Mouse (Mus musculus) v-Abl transformed pro-B cells (cell line): ENCODE measurements around the gene Dna2.
"Not testable (repeated sequence)": the region's sequence is repeated elsewhere in the genome, so short reads cannot be mapped to it uniquely, and the experiment has no call there.

Experiments
- in situ Hi-C, 2 experiments: fragments of 400-800 bp; cut with MboI; formaldehyde crosslinking; loops; one replicate each; pipeline ENCODE4 v1.15.1; 2025; ENCODE audit not compliant: unreplicated experiment in 2 of 2

The Dna2 gene

GRCm38 (mm10) chr10:62946738-62947471 is at the start of gene Dna2:
Gene Dna2, plus strand, starts transcription at chr10:62947026.
- in situ Hi-C loops, result no loop called here

DNA sequence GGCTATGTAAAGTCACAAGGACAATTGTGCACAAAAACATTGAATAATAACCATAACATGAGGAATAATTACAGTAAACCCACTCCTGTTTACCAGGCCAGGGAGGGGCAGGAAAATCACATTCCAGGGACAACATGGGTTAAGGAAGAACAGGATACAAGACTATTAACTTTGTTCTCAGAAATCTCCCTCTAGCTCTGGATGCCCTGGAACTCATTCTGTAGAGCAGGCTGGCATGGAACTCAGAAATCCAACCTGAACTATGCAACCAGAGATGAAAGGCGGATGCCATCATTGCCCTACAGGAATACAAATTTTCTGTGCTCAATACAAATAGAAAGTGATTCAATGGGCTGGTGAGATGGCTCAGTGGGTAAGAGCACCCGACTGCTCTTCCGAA is 49.4 kb upstream of the Dna2 start:
- in situ Hi-C loops, result no loop called here

DNA sequence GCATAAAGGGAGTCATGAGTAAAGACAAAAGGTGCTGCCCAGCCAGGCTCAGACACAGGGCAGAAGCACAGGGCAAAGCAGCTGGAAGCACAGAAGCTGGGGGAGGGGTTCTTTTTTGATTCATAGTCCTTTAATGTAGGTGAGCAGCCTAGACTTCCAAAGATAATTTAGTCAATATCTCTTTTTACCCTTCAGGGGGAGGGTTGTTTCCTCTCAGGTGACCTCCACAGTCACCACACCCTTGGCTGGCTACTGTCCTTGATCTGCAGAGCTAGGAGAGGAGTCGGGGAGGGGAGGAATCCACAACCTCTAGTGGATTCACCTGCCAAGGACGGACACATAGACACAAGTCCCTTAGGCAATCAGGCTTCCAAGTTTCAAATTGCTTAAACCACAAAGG is 48.8 kb upstream of the Dna2 start:
- in situ Hi-C loops, result no loop called here

DNA sequence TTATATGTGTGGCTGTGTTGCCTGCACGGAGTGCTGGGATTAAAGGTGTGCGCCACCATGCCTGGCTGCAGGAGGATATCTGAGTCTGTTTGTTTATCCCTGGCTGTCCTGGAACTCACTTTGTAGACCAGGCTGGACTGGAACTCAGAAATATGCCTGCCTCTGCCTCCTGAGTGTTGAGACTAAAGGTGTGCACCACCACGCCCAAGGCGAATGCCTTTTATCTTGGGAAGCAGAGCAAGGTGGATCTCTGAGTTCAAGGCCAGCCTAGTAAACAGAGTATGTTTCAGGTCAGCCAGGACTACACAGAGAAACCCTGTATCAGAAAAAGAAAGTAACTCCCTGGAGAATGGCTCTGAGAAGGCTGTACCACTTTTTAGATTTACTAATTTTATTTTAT is 46.7 kb upstream of the Dna2 start:
- in situ Hi-C loops, result no loop called here

DNA sequence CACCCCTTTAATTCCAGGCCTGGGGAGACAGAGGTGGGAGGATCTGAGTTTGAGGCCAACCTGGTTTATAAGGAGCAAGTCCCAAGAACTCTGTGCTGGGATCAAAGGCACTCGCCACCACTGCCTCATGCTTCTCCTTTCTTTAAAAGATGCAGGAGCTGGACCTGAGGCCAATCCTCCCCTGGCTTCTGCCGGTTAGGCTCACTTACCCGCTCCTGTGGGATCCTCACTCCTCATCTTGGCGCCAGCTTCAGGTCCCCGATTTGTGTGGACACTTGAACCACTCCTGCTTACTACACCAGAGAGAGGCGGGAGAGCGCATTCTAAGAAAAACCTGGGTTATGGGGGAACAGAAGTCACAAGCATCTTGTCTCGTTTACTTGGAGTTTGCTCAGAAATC is 45.0 kb upstream of the Dna2 start:
- in situ Hi-C loops, result no loop called here

DNA sequence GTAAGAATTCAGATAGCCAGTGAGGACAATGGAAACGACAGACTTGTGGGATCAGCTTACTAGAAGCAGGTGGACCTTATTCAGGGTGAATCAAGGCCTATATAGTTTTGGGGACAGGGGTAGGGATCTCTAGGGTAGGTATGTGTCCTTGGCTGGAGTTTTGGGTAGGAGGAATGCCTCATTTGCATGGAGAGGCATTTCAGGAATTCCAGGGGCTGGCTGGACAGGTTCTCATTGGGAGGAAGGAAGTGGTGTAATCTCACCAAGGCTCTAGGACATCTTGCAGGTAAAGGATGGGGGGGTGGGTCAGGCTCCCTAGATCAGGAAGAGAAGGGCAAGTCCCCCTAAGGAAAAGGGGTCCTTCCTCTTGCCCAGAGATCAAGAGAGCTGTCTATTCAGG is 44.0 kb upstream of the Dna2 start:
- in situ Hi-C loops, result no loop called here

DNA sequence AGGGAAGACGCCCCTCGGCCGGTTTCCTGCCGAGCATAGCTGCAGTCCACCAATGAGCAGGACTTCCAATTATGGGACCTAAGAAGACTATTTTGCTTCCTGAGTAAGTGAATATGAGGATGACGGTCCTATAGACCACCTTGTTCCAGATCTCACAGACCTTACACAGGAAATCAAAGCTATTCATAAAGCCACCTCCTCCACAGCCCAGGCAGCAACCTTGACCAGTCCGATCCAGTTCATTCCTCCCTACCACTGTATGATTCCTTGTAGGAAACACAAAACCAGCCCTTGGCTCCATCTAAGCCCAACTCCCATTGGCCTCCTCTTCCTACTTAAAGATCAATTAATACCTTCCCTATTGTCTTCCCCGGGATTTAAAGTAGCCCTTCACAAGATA is 40.5 kb upstream of the Dna2 start:
- in situ Hi-C loops, result no loop called here

GRCm38 (mm10) chr10:62908896-62909295 is 37.9 kb upstream of the Dna2 start, which contains the start of gene Tet1:
Gene Tet1, minus strand, starts transcription at chr10:62908996.
- in situ Hi-C loops, result not testable (repeated sequence)

- in situ Hi-C loops, result no loop called here
Measured at GRCm38 (mm10) chr10:62911120-62911519, 35.7 kb upstream of the Dna2 start.

- in situ Hi-C loops, result no loop called here
Measured at GRCm38 (mm10) chr10:62918985-62919384, 27.8 kb upstream of the Dna2 start.

DNA sequence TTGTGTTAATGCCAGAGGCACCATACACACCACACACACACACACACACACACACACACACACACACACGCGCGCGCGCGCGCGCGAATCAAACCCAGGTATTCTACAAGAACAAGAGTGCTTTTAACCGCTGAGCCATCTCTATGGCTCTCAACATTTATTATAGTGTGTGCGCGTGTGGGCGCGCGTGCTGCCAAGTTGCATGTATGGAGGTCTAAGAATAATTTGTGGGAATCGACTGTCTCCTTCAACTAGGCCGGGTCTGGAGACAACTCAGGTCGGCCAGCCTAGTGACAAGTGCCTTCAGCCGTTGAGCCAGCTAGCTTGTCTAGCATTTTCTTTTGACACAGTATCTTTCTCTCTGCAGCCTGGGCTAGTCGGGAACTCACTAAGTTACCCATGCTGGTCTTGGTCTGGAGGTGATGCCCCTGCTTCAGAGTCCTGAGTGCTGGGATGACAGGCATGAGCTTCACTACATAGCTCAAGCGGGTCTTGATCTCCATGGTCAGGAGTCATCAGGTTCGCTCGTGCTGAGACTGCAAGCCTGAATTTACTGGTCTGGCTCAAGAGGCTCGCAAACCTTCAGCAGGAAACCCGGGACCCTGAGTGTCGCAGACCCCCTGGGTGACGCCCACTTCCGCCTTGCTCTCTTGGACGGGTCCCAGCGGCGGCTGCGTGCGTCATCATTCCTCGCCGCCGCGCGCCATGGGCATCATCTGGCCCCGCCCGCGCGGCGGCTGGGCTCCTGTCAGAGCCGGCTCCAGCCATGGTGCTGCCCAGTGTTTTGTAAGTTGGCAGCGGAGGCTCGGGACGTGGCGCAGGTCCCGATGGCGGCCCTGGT is 26.7 kb upstream of the Dna2 start, which contains the start of gene Slc25a16:
Gene Slc25a16, plus strand, starts transcription at position 709 of the 841 bp plus-strand sequence.
- in situ Hi-C loops, result no loop called here

- in situ Hi-C loops, result no loop called here
Measured at GRCm38 (mm10) chr10:62920766-62921156, 26.1 kb upstream of the Dna2 start.

GRCm38 (mm10) chr10:62924096-62924635 is 22.7 kb upstream of the Dna2 start:
- in situ Hi-C loops, result no loop called here

DNA sequence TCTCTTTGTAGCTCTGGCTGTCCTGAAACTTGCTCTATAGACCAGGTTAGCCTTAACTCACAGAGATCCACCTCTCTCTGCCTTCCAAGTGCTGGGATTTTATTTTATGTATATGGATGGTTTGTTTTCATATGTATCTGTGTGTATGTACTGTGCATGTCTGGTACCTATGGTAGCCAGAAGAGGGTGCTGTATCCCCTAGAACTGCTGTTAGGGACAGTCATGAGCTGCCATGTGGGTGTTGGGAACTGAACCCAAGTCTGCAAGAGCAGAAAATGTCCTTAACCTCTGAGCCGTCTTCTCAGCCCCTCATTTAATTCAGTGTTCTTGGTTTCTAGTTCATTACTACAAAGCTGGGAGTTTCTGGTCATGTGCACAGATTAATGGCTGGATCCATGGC is 14.4 kb upstream of the Dna2 start:
- in situ Hi-C loops, result no loop called here

- in situ Hi-C loops, result no loop called here
Measured at GRCm38 (mm10) chr10:62944975-62945580, 1.7 kb upstream of the Dna2 start.

GRCm38 (mm10) chr10:62948551-62948950 is 1.7 kb downstream of the Dna2 start:
- in situ Hi-C loops, result no loop called here

- in situ Hi-C loops, result no loop called here
Measured at GRCm38 (mm10) chr10:62963956-62964355, 17.1 kb downstream of the Dna2 start.

GRCm38 (mm10) chr10:62965796-62966195 is 19.0 kb downstream of the Dna2 start:
- in situ Hi-C loops, result no loop called here

GRCm38 (mm10) chr10:62966291-62966690 is 19.5 kb downstream of the Dna2 start:
- in situ Hi-C loops, result no loop called here

DNA sequence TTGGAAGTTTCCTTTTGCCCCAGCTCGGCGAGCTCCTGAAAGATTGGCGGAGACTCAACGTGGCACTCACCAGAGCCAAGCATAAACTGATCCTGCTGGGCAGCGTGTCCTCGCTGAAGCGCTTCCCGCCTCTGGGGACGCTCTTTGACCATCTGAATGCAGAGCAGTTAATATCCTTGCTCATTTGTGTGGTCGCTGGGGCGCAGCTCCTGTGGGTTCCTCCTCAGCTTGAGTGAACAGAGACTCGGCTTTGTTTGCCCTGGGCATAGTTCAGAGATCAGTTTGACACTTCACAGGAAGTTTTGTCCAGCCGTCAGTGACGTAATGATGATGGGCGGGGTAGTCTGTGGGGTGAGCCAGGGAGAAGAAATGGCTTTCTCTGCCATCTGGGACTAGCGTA is 25.0 kb downstream of the Dna2 start:
- in situ Hi-C loops, result no loop called here

- in situ Hi-C loops, result loop anchor here in 1 of 2 experiments (10.0 kb wide), 1 partner anchor 405 kb away; the partner anchor contains the start of genes Dnajc12 and Sirt1
Measured at GRCm38 (mm10) chr10:62979667-62980038, 32.8 kb downstream of the Dna2 start.
